Mouse (Mus musculus): ENCODE data around the gene Shq1.

GRCm38 (mm10) chr6:100606805-100607204 is 64.2 kb downstream of the Shq1 start:
- no peak for TF ChIP-seq CTCF (IDR thresholded peaks at IDR 0.05; ENCODE audit: low read depth, low read length)
- TF ChIP-seq GATA1 (IDR thresholded peaks at IDR 0.05; ENCODE audit: borderline replicate concordance, low read length), result no peak
- TF ChIP-seq POLR2AphosphoS5 (IDR thresholded peaks at IDR 0.05; ENCODE audit: insufficient replicate concordance, low read depth, low read length), result no peak

All from G1E (cell line).